Mouse (Mus musculus): ENCODE measurements around the gene Hirip3.
A peak's percentile ranks its signal among the peaks of the same experiment; 100 is the strongest.
"Not testable (repeated sequence)": the region's sequence is repeated elsewhere in the genome, so short reads cannot be mapped to it uniquely, and the experiment has no call there.

Hirip3 gene

DNA sequence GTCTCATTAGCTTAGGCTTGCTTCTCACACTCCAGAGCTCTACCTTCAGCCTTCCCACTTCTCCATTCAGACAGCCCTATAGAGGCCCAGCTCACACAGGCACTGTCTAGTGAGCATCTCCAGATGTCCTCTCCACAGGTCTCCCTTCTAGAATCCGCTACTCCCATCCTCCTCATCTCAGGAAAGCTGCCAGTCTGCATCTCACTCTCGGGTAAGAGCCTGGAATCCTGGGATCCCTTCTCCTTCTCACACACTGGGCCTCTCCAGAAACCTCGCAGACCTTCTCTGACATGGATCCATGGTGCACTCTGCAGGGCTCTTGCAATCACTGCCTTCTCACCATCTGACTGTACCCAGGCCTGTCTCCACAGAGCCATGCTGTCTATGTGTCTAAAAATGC is 6.1 kb upstream of the Hirip3 start:
- DNase-seq (ENCODE audit: low read depth): no peak

GRCm38 (mm10) chr7:126856741-126857420 is 4.9 kb upstream of the Hirip3 start:
- no peak for DNase-seq (ENCODE audit: low read depth)

DNA sequence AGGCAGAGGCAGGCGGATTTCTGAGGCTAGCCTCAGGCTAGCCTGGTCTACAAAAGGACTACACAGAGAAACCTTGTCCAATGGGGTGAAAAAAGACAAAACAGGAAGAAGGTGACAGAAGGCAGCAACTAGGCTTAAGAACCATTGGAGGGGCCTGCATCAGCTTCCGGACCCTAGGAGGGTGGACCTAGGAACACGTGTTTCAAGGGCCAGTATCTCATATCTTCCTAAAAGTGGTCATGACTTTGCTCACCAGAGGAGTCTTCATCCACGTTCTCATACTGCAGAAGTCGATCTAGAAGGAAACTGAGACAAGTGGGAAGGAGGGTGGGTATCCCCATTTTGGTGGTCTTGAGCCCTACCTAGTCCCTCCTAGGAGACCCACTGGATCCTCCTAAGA is 785 bp upstream of the Hirip3 start:
- DNase-seq (ENCODE audit: low read depth): no peak

- peak; percentile 95 for DNase-seq (ENCODE audit: low read depth)
Measured at GRCm38 (mm10) chr7:126862147-126862784, 494 bp downstream of the Hirip3 start, which contains the start of gene Ino80e. Gene Ino80e, minus strand, starts transcription at chr7:126862377.

DNA sequence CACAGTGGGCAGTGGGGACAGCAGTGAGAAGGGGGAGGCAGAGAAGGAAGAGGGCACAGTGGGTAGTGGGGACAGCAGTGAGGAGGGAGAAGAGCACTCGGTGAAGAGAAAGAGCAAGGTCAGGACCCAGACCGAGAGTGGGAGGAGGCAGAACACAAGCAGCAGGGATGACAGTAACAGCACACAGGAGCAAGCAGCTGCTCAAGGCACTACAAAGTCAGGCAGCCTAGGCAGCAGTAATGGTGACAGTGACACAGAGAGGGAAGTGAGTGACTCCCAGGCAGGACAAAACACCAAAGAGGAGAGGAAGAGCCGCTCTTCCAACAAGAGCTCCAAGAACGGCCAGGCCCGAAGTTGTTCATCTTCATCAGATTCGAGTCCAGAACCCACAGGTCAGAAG is 2.0 kb downstream of the Hirip3 start:
- DNase-seq (ENCODE audit: low read depth): no peak

DNA sequence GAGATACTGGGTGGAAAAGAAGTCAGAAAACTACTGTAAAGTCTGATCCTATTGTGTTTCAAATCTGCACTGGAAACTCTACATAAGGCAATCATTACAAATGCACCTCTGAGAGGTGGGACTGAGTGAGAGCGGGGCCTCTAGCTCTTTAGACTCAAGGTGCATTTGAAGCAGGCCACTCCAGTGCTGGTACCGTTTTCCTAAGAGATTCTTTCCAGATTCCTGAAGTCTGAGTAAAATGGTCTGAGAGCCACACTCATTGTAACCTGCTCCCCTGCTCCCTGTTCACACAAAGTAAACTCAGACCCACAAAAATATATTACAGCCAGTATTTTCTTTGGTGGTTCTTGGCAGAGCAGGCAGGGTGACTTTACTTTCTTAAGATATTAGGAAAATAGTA is 5.8 kb downstream of the Hirip3 start:
- no peak for DNase-seq (ENCODE audit: low read depth)

- DNase-seq (ENCODE audit: low read depth): no peak
Measured at GRCm38 (mm10) chr7:126868003-126868402, 6.2 kb downstream of the Hirip3 start.

- no peak for DNase-seq (ENCODE audit: low read depth)
Measured at GRCm38 (mm10) chr7:126869780-126870519, 8.2 kb downstream of the Hirip3 start.

- no peak for DNase-seq (ENCODE audit: low read depth)
Measured at GRCm38 (mm10) chr7:126870520-126870891, 8.7 kb downstream of the Hirip3 start.

DNA sequence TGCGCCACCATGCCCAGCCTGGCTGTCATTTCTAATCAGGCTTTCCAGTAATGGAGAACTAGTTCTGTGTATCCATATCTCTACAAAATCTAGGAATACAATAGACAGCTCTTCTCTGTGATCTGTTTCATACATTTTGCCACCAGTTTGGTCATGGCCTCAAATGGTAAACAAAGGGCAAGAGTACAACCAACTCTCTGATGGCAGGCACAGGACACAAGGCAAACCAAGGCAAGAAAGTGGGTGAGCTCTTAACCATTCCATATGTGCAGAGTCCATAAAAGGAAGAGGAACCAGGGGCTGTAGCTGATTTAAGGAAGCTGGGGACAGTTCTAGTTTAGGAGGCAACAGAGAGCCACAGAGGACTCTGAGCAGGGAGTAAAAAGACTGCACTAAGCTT is 15.5 kb downstream of the Hirip3 start:
- DNase-seq (ENCODE audit: low read depth): no peak

DNA sequence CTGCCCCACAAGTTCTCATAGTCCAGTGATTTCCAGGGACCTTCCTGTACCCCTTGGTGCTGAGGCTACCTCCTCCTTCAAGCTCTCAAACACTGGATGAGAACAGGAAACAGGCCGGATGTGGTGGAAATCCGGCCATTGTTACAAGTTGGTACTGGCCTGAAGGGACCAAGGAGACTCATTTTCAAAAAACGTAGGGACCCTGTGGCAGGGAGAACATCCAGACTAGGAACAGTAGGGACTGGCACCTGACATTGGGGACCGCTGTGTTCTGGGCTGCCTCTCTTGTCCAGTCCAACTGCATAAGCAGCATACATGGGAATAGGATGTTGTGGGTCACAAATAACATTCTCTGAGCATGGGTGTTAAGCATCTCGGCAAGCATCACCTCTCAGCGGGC is 19.3 kb downstream of the Hirip3 start:
- no peak for DNase-seq (ENCODE audit: low read depth)

- DNase-seq (ENCODE audit: low read depth): no peak
Measured at GRCm38 (mm10) chr7:126883731-126884181, 22.0 kb downstream of the Hirip3 start.

- DNase-seq (ENCODE audit: low read depth): peak; percentile 97
Measured at GRCm38 (mm10) chr7:126884286-126885164, 22.8 kb downstream of the Hirip3 start, which contains the start of gene Taok2. Gene Taok2, minus strand, starts transcription at chr7:126884703.

DNA sequence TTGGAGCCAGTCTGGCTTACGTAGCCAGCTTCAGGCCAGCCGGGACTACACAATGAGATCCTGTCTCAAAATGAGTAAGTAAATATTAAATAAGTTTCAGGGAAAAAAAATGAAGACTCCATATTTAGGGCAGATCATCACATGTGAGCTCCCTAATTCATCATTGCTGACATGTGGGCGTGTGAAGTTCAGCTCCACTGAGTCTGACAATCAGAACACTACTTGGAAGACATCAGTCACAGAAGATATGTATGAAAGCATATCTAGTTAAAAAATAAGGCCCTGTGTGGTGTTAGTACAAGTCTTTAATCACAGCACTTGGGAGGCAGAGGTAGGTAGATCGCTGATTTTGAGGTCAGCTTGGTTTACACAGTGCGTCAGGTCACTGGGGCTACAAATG is 25.5 kb downstream of the Hirip3 start:
- DNase-seq (ENCODE audit: low read depth): no peak

GRCm38 (mm10) chr7:126888852-126889251 is 27.1 kb downstream of the Hirip3 start:
- DNase-seq (ENCODE audit: low read depth): no peak

DNA sequence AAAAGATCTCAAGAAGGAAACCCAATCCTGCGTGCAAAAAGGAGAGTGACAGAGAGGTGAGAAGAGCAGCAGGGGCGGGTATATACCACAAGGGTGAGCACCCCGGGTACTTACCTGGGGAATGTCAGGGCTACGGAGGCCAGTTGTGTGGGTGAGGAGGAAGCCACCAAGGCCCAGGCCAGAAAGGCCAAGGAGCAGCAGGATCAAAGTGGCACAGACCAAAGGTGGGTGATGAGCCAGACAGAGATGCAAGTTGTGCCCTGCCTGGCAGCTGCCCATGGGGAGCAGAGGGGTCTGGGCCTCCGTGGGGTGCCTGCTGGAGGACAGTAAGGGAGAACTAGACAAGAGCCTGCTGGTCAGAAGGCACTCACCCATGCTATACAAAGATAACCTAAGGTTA is 35.1 kb downstream of the Hirip3 start:
- DNase-seq (ENCODE audit: low read depth): no peak

GRCm38 (mm10) chr7:126897390-126898101 is 35.8 kb downstream of the Hirip3 start:
- DNase-seq (ENCODE audit: low read depth): peak; percentile 17

- DNase-seq (ENCODE audit: low read depth): peak; percentile 98
Measured at GRCm38 (mm10) chr7:126898102-126898990, 36.6 kb downstream of the Hirip3 start.

GRCm38 (mm10) chr7:126899781-126900180 is 38.0 kb downstream of the Hirip3 start:
- DNase-seq (ENCODE audit: low read depth): not testable (repeated sequence)

DNA sequence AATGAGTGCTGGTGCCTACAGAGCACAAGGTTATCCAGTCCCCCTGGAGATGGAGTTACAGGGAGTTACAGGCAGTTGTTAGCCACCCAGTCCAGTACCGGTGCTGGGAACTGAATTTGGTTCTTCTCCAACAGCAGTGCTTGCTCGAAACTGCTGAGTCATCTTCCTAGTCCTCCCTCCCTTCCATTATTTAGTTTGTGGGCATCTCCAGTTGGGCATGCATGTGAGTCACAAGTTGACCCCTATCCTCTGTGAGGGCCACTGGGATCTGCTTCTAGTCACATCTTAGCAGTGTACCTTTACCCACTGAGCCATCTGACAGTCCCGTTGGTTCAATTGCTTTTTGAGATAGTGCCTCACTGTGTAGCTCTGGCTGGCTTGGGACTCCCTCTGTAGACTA is 43.8 kb downstream of the Hirip3 start:
- DNase-seq (ENCODE audit: low read depth): peak; percentile 63

Data from NIH3T3 (cell line).